Mouse (Mus musculus): ENCODE data around the gene Gbp8.
"Not testable (repeated sequence)": the region's sequence is repeated elsewhere in the genome, so short reads cannot be mapped to it uniquely, and the experiment has no call there.

Gene Gbp8

DNA sequence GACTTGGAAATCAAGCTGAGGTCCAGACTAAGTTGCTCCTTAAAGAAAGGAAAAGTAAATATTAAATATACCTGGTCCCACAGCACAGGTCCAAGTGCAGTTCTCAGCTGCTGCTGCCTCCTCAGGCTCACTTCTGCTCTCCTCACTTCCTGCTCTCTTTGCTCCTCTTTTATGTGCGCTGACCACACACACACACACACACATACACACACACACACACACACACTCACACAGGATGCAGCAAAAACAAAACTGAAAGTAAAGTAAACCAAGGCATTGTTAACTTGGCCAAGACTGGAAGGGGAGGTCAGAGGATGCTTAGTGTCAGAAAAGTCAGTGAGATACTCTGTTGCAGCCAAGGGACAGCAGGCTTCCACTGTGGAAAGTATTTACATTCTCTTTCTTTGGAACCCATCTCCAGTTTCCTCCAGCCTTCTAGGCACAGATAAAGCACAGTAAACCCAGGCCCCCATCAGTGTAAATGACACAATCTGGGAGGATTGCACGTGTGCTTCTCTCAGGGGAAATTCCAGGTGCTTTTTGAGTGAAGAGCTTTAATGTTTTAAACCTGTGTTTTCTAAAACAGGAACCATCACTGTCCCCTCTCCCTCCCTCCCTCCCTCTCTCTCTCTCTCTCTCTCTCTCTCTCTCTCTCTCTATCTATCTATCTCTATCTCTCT, at the start of gene Gbp8, which contains the start of the genes Gbp9 and Gbp4:
TSS of gene Gbp8 (minus strand) at position 132 of the 680 bp plus-strand sequence.
TSS of gene Gbp9 (minus strand) at position 131 of the 680 bp plus-strand sequence.
TSS of gene Gbp4 (minus strand) at position 178 of the 680 bp plus-strand sequence.
- peak; percentile 42 to 70 for DNase-seq

DNA sequence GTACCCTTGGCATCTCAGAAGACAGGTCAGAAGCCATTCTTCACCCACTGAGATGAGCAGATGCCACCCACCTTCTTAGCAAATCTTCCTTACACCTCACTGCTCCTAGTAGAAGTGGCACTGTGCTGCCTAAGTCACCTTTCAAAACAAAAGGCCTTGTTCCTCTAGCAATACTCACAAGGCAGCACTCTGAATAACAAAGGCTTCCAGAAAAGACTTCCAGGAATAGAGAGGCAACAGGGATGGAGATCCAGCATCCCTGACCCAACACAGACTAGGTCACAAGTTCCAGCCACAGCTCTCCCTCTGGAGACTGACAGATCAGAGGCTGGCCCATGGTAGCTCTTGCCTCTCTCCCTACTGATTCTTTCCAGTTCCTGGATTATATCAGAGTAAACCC, 42.1 kb upstream of the Gbp8 start:
- no peak for DNase-seq

DNA sequence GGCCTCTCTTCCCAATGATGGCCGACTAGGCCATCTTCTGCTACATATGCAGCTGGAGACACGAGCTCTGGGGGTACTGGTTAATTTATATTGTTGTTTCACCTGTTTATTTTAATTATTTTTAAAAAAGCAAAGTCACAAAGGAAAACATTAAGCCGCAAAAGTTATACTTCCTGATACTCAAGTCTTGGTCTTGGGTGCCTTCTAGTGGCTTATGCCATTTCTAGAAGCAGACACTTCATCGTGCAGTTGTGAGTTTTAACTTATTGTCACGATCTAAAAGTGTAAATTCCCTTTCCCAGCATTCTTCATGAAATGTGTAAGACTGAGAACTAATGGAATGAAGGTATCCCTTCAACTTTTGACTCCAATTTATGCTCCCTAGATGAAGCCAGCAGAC, 17.2 kb upstream of the Gbp8 start:
- no peak for DNase-seq

DNA sequence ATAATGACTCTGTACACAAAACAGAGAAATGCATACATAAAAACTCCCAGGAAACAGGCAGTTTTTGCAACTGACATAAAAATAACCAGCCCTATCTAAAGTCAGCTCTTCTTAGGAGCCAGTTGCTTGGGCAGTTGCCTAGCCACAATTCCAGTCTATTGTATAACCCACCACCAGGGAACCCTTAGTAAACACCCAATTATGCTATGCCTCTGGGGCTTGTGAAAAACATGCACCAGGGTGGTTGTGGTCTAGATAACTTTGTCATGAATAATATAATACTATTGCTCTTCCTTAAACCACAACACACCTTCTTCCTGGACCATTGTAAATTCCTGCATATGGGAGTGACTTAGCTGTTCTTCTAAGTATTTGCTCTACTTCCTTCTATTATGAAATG, 14.7 kb upstream of the Gbp8 start:
- DNase-seq: no peak

DNA sequence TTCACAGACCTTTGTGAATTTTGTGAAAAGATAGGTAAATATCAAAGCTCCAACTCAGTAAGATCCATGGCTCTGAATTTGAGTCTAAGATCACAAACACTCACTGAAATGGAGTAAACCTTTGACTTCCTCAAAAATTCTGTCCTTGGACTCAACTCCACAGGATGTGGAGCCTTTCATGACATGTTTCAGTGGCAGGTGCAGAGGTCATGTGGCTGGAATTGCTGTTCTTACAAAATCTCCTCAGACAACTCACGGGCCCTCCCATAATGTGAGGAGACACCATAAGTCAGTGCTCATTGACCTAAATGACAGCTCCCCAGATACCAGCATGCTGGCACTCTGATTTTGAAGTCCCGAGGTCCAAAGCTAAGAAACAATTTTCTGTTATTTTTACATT, 8.7 kb upstream of the Gbp8 start:
- not testable (repeated sequence) for DNase-seq

DNA sequence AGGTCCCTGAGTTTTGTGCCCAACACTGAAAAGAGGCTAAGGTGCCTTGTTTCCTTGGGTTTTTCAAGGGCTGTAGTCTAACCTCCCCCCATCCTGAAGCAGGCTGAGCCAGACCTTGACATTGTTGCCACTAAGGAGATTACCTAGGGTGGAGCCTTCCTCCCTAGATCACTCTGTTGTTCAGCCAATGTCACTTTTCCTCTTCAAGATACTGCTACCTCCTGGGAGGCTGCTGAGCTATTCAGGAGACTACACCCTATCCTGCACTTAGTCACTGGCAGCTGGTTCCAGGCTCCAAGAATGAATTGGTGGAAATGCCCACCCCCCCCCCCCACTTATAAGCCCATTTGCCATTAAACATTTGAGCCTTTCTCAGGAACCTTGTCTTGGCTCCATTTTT, 7.1 kb upstream of the Gbp8 start:
- no peak for DNase-seq

DNA sequence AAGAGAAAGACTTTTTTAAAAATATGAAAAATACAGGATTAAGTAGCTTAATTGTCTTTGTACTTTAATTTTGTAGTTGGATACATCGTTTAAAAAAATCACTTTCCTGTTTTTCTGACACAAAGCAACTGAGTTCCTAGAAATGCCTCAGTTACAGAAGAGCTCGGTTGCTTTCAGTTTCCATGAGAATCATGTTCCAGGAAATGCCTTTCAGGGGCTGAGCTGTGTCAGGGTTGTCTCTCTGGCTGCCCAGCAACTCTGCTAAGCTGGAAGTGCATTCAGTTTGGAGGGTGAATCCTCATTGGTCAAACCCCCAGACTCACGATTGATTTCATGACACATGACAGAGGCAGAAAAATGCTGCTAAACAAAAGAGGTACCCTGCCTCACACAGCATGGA, 6.4 kb upstream of the Gbp8 start:
- not testable (repeated sequence) for DNase-seq

DNA sequence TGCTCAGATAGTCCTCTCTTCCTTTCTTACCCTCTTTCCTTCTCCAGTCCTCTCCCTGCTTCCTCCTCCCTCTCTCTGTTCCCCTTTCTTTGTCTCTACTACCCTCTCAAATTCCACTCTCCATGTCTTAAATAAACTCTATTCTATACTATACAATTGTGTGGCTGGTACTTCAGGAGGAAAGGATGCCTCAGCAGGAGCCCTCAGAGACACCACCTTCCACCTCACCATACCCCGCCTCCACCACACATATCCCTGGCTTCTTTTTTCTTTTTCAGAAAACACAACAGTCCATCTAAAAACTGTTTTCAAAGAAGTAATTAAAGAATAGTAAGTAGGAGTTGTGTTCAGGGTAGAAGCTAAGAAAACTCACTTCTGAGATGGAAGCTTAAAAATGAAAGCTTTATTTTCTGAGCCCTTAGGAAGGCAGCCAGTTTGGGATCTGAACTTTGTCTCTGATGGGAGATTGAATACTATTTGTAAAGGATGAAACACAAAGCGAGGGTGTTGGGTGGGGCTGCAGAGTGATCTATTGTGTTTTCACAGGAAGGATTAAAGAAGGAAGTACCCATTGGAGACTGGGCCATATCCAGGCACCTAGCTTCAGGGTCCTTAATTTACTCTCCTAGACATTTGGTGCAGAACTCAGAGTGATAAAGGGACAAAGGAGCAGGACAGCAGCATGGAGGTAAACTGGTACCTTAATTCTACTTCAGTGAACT, 910 bp upstream of the Gbp8 start:
- DNase-seq: not testable (repeated sequence)

DNA sequence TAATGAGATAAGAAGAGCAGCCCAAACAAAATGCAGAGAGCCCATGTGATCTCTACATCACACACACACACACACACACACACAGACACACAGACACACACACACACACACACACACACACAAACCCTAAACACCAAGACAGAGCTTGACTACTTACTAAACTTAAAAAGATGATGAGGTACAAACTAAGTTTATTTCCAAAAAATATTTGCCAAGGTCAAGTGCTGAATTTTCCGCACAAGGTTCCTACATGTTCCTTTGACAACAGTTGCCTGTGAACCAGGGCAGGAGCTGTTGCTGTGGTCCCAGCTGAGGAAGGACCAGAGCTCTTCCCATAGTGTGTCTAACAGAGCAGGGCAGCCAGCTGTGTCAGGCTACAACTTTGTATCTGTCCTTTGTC, 434 bp downstream of the Gbp8 start:
- DNase-seq: peak in 1 of 2 experiments; percentile 29

DNA sequence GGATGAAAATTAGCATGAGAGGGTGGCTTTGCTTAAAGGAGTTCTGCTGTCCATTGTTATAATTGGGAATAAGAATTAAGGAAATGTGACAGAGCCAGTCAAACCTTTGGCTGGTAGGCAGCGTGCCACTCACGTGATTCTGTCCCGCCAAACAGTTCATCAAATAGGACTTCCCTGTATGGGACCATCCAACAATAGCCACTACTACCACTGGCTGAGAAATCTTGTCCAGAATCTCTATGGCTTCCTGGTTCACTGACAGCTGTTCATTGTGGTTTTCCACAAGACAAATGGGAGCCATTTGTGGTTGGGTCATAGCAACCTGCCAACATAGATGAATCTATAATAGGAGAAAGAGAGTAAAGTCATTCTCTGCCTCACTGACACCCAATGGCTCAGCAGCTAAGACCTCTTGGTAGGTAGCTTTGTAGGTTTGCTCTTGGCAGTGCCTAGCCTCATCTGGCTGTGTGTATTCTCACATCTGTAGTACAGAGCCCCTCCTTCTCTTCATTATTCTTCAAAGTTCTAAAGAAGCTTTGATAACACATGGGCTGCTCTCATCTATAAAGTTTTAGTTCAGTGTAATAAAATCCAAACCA, 2.5 kb downstream of the Gbp8 start:
- not testable (repeated sequence) for DNase-seq

DNA sequence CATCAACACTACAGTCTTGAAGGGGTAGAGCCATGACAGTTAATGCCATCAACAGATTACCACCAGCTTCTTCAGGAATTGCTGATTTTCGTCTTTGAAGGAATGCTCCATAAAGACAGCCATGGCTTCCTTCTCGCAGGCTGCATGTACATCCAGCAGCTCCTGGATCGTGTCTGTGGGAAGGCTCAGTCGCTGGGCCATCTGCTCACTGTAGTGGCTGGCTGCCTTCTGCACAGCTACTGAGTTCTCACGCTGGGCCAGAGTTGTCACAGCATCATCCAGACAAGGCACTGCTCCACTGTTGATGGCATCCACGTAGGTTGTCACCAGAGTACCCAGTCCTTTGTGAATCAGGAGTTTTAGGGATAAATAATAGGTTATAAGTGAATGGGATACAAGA, 17.6 kb downstream of the Gbp8 start:
- not testable (repeated sequence) for DNase-seq

DNA sequence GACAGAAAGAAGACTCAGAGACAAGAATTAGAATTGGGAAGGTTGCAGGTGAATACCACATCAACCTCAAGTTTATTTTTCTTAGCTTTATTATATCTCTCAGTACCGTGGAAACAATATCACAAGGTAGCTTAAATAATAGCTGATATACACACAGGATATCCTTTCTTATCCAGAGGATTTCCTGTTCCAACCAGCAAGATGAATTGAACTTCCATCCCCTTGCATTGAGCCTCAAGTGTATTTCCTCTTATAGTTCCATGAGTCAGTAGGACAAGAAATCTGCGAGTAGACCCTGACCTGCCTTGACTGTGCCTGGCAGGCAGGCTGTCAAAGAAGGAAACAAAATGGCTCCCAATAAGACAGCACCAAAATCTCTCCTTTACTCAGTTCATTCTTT, 23.6 kb downstream of the Gbp8 start:
- no peak for DNase-seq

DNA sequence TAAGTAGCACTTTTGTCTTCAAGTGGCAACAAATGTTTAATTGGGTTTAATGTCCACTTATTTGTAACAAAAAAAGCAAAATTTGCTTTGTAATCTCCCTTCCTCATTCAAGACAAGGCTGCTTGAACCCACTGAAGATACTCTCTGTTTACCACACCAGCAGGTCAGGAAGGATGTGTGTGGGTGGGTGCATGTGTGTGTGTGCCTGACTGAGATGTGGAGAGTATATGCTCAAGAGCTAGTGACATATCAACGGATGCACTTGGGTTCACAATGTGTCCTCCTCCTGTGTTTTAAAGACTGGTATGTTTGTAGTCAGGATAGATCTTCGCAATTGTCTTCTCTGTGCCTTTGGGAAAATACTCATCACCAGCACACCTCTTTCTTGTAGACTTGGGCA, 24.6 kb downstream of the Gbp8 start:
- peak; percentile 32 to 68 for DNase-seq

DNA sequence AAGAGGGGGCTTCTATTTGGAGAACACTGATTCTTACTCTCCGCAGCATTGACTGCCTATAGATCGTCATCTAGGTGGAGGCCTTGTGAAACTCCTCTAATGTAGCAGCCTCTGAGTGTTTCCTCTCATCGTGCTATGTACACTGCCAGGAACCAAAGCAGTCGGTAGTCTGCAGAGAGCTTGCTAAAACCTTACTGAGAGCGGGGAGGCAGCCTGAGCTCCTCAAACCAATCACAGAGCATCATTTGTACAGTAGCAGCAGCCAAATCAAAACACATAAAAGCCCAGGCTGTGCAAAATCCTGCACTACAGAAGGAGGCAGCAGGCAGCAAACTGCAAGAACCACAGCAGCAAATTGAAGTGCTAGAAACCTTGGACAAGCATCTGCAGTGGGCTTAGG, 25.7 kb downstream of the Gbp8 start:
- peak in 1 of 2 experiments; percentile 23 for DNase-seq

DNA sequence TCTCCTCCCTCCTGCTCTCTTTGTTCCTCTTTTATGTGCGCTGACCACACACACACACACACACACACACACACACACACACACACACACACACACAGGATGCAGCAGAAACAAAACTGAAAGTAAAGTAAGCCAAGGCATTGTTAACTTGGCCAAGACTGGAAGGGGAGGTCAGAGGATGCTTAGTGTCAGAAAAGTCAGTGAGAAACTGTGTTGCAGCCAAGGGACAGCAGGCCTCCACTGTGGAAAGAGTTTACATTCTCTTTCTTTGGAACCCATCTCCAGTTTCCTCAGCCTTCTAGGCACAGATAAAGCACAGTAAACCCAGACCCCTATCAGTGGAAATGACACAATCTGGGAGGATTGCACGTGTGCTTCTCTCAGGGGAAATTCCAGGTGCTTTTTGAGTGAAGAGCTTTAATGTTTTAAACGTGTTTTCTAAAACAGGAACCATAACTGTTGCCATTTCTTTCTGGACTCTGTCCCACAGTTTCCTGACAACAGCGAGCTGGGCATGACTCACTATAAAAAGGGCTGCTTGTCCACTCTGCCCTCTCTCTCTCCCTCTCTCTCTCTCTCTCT, 29.0 kb downstream of the Gbp8 start:
- peak; percentile 28 to 71 for DNase-seq

DNA sequence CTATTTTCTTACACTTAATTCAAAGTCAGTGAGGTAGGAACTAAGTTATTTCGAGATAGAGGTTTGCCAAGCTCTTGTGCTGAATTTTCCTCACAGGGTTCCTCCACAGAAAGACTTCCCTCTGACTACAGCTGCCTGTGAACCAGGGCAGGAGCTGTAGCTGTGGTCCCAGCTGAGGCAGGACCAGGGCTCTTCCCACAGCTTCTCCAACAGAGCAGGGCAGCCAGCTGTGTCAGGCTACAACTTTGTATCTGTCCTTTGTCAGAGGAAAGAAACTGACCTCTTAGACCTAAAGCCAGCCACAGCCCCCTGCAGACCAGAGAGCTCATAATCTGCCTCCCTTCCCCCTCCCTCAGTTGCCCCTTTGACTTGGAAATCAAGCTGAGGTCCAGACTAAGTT, 29.6 kb downstream of the Gbp8 start:
- DNase-seq: peak in 1 of 2 experiments; percentile 20

DNA sequence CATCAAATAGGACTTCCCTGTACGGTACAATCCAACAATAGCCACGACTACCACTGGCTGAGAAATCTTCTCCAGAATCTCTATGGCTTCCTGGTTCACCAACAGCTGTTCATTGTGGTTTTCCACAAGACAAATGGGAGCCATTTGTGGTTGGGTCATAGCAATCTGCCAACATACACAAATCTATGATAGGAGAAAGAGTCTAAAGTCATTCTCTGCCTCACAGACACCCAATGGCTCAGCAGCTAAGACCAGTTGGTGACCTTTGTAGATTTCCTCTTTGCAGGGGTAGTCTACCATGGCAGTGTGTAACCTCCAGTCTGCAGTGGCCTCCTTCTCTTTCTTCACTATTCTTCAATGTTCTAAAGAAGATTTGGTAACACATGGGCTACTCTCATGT, 33.7 kb downstream of the Gbp8 start:
- not testable (repeated sequence) for DNase-seq

DNA sequence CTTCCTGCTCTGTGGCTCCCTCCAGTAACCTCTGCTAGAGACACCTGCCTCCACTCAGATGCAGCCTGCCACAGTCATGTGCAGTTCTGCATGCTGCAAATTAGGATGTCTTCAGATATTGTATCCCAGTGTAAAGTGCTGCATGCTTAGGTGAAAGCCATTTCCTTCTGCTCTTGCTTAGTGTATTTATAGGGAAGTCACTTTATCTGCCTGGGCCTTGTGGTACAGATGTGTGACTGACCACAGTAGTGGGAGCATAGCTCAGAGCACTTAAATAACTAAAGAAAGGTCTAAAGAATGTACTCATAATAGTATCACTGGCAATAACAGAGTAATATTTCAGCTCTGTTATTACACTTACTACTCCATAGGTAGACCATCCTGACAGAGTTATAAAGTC, 57.4 kb downstream of the Gbp8 start:
- DNase-seq: no peak

DNA sequence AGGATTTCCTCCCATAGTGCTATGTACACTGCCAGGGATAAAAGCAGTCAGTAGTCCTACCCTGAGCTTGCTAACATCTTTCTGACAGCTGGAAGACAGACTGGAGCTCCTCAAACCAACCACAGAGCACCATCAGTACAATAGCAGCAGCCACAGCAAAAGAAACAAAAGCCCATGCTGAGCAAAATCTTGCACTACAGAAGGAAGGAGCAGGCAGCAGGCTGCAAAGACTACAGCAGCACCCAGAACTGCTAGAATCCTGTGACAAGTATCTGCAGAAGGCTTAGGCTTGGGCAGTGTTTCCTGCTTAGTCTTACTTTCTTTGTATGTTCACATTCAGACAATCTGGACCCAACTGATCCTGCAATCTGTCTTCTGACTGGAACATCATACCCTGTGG, 71.0 kb downstream of the Gbp8 start:
- DNase-seq: peak; percentile 36 to 71

DNA sequence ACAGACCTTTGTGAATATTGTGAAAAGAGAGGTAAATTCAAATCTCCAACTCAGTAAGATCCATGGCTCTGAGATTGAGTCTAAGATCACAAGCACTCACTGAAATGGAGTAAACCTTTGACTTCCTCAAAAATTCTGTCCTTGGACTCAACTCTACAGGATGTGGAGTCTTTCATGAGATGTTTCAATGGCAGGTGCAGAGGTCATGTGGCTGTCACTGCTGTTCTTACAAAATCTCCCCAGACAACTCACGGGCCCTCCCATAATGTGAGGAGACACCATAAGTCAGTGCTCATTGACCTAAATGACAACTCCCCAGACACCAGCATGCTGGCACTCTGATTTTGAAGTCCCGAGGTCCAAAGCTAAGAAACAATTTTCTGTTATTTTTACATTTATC, 74.9 kb downstream of the Gbp8 start:
- peak in 1 of 2 experiments; percentile 47 for DNase-seq

DNA sequence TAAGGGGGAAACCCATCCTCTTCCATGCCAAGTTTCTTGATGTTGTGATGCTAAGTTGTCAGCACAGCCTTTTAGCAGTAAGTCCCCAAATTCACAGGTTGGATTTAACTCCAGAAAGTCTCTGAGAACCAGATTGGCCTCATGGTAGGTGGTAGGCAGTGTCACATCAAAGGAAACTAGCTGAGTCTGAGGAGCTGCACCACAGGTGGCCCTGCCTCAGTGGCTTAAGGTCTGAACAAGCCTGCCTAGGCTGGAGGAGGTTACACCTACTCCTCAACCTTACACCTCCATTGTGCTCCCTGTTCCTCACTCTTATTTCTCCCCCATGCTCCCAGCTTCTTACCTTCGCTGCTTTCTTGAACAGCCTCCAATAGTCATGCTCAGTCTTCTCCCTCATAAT, 76.0 kb downstream of the Gbp8 start:
- DNase-seq: peak in 1 of 2 experiments; percentile 54

DNA sequence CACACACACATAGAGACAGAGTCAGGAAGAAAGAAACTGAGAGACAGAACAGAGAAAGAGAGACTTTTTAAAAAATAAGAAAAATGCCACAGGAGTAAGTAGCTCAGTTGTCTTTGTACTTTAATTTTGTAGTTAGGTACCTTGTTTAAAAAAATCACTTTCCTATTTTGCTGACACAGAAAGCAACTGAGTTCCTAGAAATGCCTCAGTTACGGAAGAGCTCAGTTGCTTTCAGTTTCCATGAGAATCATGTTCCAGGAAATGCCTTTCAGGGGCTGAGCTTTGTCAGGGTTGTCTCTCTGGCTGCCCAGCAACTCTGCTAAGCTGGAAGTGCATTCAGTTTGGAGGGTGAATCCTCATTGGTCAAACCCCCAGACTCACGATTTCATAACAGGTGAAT, 76.9 kb downstream of the Gbp8 start:
- DNase-seq: not testable (repeated sequence)

DNA sequence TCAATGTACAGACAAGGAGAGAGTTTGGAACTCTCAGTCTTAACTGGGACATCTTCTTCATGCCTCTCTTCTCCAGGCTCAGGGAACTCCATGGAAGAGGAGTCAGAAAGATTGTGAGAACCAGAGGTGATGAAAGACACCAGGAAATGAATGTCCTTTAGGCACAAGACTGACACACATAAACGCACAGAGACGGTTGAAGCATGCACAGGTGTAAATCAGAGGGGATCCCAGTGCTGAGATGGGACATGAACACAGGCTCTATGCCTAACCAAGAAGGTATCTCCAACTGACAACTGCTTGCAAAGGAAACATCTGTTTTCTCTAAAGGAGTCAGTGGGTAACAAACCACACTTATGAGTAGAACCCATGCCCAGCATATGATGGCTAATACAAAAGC, 79.1 kb downstream of the Gbp8 start:
- DNase-seq: peak; percentile 35 to 71

DNA sequence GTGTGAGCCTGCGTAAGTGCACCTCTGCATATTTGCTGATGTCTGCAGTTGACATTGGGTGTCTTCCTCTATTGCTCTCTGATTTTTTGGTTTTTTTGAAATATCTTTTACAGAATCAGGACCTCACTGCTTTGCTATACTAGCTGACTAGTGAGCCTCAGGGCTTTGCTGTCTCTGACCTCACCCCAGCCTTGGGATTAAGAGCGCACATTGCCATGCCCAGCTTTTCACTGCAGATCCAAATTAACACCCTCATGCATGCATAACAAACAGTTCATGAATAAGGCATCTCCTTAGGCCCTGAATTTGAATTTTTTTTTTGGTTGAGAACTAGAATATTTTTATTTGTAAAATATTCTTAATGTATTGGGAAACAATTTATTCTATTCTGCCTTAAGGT, 84.1 kb downstream of the Gbp8 start:
- DNase-seq: no peak

Data from thymus, adult 18-20 months (tissue).